In the genomic region with DNA sequence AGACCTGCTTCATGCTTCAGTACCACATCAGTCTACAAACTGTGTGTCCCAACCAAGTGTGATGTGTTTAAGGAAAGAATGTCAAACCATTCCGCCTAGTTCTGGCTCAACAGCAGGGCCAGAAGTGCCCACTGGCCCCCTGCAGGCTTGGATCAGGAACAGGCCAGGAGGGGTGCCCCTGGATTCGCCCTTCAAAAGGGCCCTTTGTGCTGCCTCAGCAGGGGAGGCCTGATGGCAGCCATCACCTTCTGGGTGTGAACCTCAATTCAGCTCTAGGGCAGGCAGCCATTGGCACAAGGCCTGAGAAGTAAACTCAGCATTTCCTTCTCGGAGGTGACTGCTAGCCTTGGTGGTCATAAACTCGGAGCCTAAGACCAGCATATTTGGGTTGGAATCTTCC, we compare ENCODE assay signal across 8 mouse cellular contexts. TPM values are rescaled to one million over a fixed set of nuclear protein-coding genes. Genes with fewer than 3 reads are reported as not detected.
A peak's percentile ranks its signal among the peaks of the same experiment; 100 is the strongest.
DNase-seq lines count a peak whose midpoint lies in the region; ATAC-seq lines count a peak whose summit lies in the region.

No protein-coding gene starts in this region.

- H3K9ac ChIP-seq in heart, embryonic 12.5 days, result no peak overlapping the region
- H3K9ac ChIP-seq in hindbrain, embryonic 15.5 days, result no peak overlapping the region
- H3K9ac ChIP-seq in liver, embryonic 12.5 days, result no peak overlapping the region

- no peak overlapping the region for H3K4me2 ChIP-seq in heart, embryonic 12.5 days
- H3K4me2 ChIP-seq in hindbrain, embryonic 15.5 days, result no peak overlapping the region
- H3K4me2 ChIP-seq in liver, embryonic 12.5 days, result no peak overlapping the region

- no peaks in the 10 kb centered on the region for H3K9me3 ChIP-seq in heart, embryonic 12.5 days (replicated peaks)
- no peaks in the 10 kb centered on the region for H3K9me3 ChIP-seq in hindbrain, embryonic 15.5 days
- no peaks in the 10 kb centered on the region for H3K9me3 ChIP-seq in liver, embryonic 12.5 days (replicated peaks)

- DNase-seq in heart, adult 8-10 months (ENCODE audit: low spot score), result no peak
- peak; percentile 34 for DNase-seq in embryo, embryonic 11 days
- peak; percentile 35 for DNase-seq in retina, embryonic 14.5 days (ENCODE audit: low spot score)
- no peak for DNase-seq in spleen, adult 18-20 months
- no peak for DNase-seq in yolk sac, embryonic 10.5 days (ENCODE audit: low spot score)

- peak overlapping the region; percentile 39; the same call in 1 of the 2 replicates for H3K27ac ChIP-seq in heart, embryonic 12.5 days (ENCODE audit: poor library complexity, severe bottlenecking)
- peak overlapping the region; percentile 72 for H3K27ac ChIP-seq in hindbrain, embryonic 15.5 days (replicated peaks)
- H3K27ac ChIP-seq in liver, embryonic 12.5 days, result peak overlapping the region; percentile 96

- ATAC-seq in heart, embryonic 12.5 days (ENCODE audit: insufficient number of reproducible peaks, low FRiP score), result no peak
- ATAC-seq in hindbrain, embryonic 15.5 days (ENCODE audit: low FRiP score, low read depth), result peak; percentile 61
- no peak for ATAC-seq in liver, embryonic 12.5 days

- no peaks in the 10 kb centered on the region for H3K27me3 ChIP-seq in heart, embryonic 12.5 days (replicated peaks)
- no peaks in the 10 kb centered on the region for H3K27me3 ChIP-seq in hindbrain, embryonic 15.5 days
- H3K27me3 ChIP-seq in liver, embryonic 12.5 days (replicated peaks), result no peaks in the 10 kb centered on the region

- peaks cover 13% of the 10 kb centered on the region; the same call in 1 of the 2 replicates for H3K36me3 ChIP-seq in heart, embryonic 12.5 days
- no peaks in the 10 kb centered on the region for H3K36me3 ChIP-seq in hindbrain, embryonic 15.5 days
- H3K36me3 ChIP-seq in liver, embryonic 12.5 days, result peaks cover 20% of the 10 kb centered on the region

- 55% methylated on average over 4 of the region's 4 CpGs for WGBS in heart, embryonic 12.5 days
- WGBS in hindbrain, embryonic 15.5 days, result 18% methylated on average over 4 of the region's 4 CpGs
- 82% methylated on average over 4 of the region's 4 CpGs for WGBS in liver, embryonic 12.5 days (ENCODE audit: insufficient replicate concordance)

- H3K4me1 ChIP-seq in heart, embryonic 12.5 days (replicated peaks), result peaks cover 70% of the 10 kb centered on the region
- H3K4me1 ChIP-seq in hindbrain, embryonic 15.5 days (replicated peaks), result peaks cover 33% of the 10 kb centered on the region
- peaks cover 85% of the 10 kb centered on the region for H3K4me1 ChIP-seq in liver, embryonic 12.5 days

- no peak overlapping the region for H3K4me3 ChIP-seq in heart, embryonic 12.5 days
- H3K4me3 ChIP-seq in hindbrain, embryonic 15.5 days, result no peak overlapping the region
- no peak overlapping the region for H3K4me3 ChIP-seq in liver, embryonic 12.5 days

RNA-seq across cellular contexts. Expression of gene Fam53b, which starts 33.1 kb away (rescaled TPM):
- 15.3 and 17.0 TPM in 2 replicates for polyA plus RNA-seq in heart, embryonic 12.5 days (2016; fragmentation: Nextera tagmentation; extraction: Ambion mirVana)
- total RNA-seq in heart, adult 8-10 months (2022), result 10 to 100 TPM; 24.0 to 31.3 (median 26.9) TPM
- polyA plus RNA-seq in hindbrain, embryonic 15.5 days (2015; fragmentation: Nextera tagmentation; extraction: Ambion mirVana), result 16.1 and 17.9 TPM in 2 replicates
- polyA plus RNA-seq in liver, embryonic 12.5 days (2016; fragmentation: Nextera tagmentation; extraction: Ambion mirVana), result 27.2 and 28.8 TPM in 2 replicates

Comparison
In these comparisons a context has a peak if more than half of its experiments do, and no peak if none do; other contexts are left out.
1. H3K27ac ChIP-seq: peak in every context shown above with its lines; median percentile 96 in liver, embryonic 12.5 days; 72 in hindbrain, embryonic 15.5 days; 39 in heart, embryonic 12.5 days.
2. DNase-seq: peak in embryo, embryonic 11 days (single experiment) and retina, embryonic 14.5 days (single experiment); none in heart, adult 8-10 months (single experiment), spleen, adult 18-20 months (0 of 2) and yolk sac, embryonic 10.5 days (single experiment).